Mouse (Mus musculus) ovary, adult 18-20 months (tissue): Measurements from ENCODE around the gene Ankrd12.

Experiments
- DNase-seq: peaks from one replicate; pipeline ENCODE4 v3.0.0; 2022; ENCODE audit warnings: low spot score, mixed read lengths

Ankrd12 gene

DNA sequence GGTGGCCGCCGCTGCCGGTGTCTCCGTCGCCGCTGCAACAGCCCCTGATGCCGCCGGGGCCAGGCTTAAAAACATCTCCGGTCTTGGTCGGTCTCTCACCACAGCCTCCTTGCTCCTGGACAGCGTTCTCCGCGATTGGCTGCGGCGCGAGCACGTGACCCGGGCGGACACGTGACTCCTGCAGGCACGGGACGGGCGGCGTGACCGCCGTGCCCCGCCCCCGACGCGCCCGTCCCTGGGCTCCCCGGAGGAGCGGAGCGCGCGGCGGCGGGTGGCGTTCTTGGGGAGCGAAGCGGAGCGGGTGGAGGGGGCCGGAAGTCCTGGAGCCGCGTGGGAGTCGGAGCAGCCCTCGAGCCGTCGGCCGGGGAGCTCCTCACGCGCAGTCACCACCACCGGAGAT, at the start of gene Ankrd12:
Gene Ankrd12 (minus strand): TSS at position 156 of the 400 bp plus-strand sequence.
- peak; percentile 93 for DNase-seq

DNA sequence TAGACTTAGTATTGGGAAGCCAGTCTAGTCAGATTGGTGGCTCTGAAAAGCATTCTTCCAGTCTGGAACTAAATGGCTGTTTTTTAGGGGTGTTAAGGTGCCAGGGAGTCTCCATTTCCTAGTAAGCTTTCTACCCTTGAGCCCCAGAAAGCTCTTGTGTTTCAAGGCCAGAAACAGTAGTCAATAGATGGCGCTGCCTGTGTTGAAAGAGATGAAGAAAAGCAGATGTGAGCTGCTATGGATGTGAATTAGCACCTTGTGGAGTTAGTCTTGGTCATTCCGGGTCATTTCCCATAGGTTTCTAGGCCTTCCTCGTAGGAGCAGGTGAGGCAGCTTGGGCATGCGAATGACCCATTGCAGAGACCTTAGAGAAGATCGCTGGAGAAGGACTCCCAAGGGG, 48.3 kb upstream of the Ankrd12 start:
- DNase-seq = no peak

DNA sequence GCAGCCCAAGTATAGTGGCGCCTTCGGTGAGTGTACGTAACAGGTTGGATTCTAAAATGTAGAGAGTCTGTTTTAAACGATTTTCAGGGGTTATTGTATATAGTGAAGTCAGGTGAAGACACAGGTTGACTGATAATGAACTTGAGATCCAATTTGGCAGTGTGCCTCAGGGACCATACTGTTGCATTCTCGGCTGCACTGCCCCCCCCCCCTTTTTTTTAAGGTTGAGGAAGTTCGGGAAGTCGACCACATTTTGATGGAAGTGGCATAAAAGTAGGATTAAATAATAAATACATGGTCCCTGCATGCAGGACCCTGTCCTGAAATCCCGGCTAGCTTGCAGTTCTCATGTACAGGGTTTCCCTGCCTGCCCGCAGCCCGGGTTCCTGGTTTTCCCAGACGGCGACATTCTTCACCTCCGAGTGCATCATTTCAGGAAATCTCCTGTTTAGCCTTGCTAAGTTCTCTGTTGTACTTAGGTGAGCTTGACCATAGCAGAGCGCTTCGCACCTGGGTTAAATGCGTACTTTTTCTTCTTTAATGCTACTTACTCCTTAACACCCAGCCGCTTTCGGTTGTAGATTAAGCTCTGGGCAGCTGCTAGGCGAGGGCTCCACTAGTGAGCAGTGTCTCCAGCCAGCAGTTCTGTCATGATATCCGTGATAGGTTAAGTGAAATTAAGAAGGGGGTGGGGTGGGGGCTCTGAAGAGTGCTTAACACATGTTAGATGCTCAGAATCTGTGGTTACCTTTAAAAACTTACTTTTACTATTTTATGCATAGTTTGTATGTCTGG, 47.1 kb upstream of the Ankrd12 start:
- DNase-seq = no peak

DNA sequence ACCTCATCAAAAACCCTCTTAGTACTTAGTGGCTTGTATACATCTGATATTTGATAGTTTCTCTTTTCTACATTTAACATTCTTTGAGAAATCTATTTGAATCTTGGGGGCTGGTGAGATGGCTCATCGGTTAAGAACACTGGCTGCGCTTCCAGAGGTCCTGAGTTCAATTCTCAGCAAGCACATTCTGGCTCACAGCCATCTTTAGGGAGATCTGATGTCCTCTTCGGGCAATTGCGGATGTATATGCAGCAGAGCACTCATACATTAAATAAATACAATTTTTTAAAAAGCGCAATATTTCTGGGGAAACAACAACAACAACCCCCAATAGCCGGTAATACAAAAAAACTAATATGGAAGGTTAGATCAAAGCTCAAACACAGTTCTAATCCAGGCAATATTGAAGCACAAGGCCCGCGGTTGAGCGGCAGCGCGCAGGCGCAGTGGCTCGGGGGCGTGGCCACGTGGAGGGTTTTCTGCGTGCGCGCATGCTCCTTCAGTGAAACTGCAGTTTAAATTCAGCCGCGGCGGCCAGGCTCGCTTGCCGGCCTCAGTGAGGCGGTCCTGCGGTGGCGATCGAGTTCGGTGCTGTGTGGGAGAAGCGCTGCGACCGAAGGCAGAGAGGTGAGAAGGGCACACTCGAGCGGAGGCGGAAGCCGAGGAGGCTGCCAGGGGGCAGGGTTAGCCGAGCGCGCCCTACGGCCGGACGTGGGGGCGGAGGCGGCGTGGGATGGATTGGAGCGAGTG, 46.4 kb upstream of the Ankrd12 start, which contains the start of gene Ddx11:
Gene Ddx11 (plus strand): TSS at position 455 of the 750 bp plus-strand sequence.
- DNase-seq = peak; percentile 81

DNA sequence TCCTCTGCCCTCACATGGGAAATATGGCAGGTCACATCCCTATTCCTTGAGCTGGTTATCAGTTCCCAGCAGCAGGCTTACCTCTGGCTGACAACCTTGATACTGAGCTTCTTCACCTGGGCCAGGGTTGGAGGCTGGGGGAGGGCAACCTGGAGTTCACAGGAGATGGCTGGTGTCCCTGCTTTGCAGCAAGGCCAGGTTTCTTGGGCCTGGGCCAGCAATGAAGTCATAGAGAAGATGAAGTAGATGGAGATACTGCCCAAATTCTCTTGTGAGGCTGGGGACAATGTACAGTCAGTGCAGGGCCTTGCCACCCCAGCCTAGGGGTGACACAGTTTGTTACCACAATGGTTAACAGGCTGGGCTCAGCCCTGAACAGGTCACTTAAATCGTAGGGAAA, 43.8 kb upstream of the Ankrd12 start:
- DNase-seq = no peak

DNA sequence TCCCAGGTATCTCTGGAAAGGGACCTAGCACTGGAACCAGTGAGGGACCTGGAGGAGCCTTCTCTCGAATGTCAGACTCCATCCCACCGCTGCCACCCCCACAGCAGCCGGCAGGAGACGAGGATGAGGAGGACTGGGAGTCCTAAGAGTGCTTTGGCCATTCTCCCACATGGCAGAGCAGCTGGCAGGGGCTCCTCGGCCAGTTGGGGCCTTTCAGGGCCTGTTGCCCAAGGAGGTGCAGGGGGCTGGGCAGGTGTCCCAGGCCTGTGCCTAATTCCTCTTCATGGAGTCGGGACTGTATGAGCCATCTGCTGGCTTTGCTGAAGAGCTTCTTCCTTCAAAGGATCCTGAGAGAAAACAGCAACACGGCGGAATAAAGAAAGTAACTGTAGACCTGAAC, 42.1 kb upstream of the Ankrd12 start:
- DNase-seq = no peak

DNA sequence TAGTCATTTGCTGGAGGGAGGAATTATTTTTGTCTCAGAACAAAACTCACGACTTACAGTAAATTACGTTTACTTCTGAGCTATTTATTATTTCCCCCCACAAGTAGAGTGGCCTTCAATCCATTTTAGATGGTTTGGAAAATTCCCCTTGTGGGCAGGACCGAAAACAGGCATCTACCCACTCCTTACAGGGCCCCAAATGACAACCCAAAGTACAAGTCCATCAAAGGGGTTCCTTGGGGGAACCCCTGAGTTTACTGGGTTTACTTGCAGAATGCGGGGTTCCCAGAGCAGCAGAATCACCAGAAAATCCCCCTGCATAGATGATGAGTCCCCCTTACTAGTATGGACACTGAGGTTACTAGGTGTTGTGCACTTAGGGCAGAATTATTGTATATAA, 35.3 kb upstream of the Ankrd12 start:
- no peak for DNase-seq

DNA sequence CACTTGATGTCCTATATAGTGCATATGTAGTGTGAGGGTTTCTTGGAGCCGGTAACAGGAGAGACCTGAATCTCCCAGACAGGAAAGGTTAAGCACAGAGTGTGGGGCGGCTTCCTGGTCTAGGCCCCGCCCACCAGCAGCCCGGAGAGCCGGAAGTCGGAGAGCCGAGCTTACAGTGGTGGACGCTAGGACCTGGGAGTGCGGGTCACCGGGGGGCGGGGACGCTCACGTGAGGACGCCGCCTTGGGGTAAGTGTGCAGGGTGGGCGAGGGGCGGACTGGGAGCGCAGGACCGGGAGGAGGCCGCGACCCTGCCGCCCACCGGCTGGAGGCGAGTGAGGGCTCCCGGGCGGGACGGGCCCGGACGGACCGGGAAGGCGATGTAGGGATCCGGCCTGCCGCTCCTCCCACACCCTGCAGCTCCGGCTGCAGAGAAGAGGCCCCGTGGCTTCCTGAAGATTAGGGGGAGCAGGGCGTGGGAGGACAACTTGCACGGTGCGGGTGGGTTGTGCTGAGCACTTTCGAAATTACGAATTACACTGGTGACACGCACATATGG, 34.6 kb upstream of the Ankrd12 start, which contains the start of gene Washc1:
Gene Washc1 (plus strand): TSS at position 144 of the 558 bp plus-strand sequence.
- DNase-seq = peak; percentile 81

DNA sequence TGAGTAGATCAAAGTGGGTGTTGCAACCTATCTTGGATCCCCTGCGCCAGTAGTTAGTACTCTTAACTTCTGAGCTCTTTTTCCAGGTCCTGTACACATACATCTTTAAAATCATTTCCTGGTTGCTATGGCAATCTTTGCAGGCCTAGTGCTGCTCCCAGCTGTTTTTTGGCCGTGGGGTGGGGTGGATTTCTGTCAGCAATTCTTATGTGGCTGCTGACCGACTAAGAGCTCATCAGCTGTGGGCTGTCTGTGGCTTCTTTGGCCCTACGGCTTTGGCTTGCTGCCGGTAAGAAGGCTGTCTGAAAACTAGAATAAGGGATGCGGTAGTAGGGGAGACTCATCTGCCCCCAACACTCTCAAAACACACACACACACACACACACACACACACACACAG, 33.9 kb upstream of the Ankrd12 start:
- DNase-seq = no peak

DNA sequence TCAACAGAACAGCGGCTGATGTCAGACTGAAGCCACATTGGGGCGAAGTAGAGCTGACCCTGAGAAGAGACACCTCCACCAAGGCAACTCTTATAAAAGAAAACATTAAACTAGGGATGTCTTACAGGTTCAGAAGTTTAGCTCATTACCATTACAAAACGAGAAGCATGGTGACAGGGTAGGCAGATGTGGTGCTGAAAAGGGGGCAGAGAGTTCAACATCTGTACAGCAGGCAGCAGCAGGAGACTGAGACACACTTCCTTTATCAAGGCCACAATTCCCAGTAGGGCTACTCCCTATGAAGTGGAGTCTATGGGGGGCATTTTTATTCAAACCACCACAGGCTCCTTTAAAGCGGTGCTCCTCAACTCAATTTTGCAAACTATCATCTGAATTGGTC, 31.3 kb upstream of the Ankrd12 start:
- no peak for DNase-seq

DNA sequence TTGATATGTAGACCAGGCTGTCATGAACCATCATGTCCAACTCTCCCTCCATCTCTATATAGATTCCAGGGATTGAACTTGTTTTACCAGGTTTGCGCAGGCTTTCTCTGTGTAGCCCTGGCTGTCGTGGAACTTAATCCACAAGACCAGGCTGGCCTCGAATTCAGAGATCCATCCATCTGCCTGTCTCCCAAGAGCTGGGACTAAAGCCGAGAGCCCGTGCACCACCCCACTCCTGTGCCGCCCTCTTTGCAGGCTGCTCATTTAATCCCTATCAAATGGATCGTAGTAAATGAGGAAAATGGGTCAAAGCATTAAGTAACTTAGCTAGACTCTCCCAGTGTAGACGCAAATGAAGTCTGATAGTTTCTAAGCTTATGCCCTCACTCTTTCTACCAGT, 30.6 kb upstream of the Ankrd12 start:
- no peak for DNase-seq

DNA sequence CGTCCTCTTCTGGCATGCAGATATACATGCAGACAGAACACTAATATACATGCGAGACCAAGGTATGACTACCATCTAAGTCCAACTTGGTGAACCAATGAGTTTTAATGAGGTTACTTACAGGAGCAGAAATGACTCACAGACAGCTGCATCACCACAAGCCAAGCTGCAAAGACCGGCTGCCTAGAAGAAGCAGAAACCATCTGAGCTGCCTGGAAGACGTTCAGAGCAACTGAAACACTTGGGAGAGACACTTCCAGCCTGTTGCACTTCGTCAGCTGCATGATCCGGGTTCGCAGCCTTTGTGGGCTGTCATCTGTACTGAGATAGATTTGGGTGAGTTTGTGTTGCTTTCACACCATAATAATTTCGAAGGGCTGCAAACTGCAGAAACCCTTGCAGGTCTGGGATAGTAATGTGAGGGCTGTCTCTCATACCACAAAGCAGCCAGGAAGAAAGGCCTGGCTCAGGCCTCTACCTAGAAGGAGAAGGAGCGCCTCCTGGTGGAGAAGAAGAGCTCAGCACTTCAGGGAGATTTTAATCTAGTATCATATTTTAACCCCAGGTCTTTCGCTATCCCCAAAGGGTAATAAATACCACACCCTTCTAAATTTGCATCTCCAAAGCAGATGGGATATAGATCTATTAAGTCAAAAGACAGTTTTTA, 29.8 kb upstream of the Ankrd12 start:
- no peak for DNase-seq

DNA sequence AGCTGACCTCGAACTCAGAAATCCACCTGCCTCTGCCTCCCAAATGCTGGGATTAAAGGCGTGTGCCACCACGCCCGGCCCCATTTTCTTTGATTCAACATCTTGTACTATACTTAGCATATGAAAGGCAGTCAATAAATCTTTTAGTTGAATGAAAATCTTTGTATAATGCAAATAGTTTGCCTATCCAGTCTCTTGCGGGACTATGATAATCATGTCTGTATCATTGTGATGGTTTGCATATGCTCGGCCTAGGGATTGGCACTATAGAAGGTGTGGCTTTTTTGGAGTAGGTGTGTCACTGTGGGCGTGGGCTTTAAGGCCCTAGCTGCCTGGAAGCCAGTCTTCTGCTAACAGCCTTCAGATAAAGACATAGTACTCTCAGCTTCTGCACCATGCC, 27.2 kb upstream of the Ankrd12 start:
- no peak for DNase-seq

DNA sequence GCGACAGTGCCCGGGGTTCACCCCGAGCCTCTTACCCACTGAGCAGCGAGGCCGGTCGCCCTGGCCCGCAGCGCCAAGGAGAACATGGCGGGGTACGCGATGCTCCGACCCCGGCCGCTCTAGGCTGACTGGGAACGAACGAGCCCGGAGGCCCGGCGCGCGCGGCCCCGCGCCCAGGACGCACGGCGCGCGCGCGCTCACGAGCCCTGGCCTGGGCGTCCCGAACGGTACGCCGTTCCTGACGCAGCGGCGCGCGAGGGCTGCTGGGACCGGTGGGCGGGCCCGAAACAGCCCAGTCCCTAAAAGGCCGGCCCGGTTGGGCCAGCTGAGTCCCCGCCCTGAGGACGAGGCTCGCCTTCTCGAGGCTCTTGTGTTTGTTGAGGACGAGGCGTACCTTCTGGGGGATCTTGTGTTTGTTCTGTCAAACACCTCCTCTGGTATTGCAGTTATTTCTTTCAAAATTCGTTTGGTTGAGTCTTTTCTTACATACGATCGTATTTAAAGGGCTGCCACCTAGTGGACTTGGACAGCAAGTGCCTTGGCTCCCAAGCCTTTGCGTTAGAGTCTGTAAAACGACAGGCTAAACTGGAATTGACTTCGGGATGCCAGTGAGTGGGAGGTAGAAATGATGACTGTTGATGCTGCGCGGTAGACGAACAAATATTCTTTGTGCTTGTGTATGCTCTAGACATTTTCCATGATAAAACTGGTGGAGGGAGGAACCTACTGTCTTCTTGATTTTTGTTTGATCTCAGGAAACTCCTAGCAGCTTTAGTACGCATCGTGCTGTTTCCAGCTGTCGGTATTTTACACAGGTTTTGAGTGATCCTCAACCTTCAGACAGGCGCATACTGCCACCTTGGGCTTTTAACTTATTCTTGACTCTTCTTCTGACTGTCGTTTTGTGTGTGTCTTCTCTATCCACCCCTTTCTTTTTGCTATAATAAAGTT, 24.8 kb upstream of the Ankrd12 start, which contains the start of gene Ndufv2:
Gene Ndufv2 (minus strand): TSS at position 180 of the 951 bp plus-strand sequence.
- peak; percentile 87 for DNase-seq

DNA sequence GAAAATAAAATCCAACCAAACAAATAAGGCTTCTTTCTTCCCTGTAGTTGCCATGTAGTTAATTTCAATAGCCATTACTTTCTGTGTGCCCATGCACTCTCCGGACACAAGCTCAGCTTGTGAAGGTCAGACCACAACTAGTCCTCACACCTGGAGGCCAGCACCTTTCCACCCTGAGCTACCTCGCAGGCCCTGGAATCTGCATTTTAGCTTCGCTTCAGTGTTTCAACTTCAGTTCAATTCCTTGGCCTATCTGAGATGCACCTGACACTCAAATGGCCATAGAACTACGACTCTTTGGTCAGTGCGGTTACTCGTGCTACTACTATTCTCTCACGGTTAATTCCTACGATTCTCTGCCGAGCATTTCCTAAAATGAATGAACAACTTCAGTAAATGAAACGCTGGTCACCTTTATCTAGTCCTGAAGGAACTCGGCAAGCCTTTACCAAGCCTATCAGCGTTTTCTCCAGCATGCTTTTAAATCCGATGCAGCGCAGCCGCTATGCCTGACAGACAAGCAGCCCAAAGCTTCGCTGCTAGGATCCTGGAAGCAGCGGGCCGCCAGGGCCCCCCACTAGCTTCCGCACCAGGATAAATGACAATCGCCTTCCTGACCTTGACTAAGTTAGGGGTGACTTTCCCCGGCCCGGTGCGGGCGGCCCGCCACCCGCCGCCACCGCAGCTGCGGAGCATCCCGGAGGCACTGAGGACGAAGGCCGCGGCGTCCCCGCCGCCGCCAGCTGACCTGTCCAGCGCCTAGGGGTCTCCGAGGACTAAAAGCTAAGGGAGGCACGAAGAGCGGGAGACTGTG, 23.9 kb upstream of the Ankrd12 start:
- DNase-seq = no peak

DNA sequence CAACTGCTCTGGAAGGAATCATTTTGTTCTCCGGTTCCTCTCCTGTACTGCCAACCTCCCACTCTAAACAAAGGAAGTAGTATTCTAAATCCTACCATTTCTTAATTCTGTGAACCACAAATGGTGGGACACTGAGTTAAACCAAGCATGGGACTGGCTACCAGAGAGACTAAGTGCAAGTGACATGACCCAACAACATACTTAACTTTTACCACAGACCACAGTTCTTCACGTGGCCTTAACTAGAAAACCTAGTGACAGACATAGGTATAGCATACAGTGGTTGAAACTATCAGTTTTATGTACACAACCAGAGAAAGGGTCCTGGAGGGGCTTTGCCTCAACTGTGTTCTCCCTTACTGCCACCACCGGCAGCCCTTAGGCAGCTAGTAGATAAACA, 15.8 kb upstream of the Ankrd12 start:
- no peak for DNase-seq

DNA sequence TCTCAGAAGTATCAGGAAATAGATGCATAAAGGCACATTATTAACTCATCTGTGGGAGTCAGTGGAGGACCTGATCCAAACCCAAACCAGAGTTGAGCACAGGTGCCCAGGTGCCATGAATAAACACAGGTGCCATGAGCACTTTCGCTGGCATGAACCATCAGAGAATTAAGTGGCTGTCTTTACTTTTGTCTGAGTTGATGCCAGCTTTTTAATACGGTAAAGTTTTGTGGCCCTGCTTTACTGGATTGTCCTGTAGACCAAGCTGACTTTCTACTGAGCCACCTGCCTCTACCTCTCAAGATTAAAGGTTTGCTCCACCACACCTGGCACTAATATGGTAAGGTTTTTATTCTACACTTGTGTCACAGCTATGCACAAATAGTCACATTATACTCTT, 15.2 kb upstream of the Ankrd12 start:
- no peak for DNase-seq

DNA sequence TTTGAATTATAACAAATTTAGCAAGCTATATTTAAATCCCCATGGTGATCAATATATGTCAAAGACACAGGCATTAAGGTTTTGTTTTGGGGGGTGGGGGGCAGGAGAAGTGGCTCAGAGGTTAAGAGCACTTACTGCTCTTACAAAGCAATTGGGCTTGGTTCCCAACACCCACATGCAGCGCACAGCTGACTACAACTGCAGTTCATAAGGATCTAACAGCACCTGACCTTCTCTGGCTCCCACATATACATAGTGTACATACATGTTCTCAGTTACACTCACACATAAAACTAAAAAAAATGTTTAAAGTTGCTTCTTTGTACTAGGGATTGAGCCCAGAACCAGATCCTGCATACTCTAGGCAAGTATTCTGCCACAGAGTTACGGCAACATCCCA, 14.5 kb upstream of the Ankrd12 start:
- DNase-seq = no peak

DNA sequence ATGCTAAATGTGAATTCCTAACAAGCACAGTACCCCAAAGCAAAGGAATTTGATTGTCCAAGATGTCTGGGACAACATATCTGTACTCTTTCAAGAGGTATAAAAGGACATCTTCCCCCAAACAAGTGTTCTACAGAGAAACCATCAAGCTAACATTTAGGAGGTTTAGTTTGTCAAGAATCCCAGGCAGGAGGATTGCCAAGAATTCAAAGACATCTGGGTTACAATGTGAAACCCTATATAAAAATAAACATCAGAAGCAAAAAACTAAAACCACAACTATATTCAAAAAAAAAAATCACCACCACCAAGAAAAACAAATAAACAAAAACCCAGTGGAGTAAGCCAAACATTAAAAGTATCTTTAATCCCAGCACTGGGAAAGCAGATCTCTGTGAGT, 13.4 kb upstream of the Ankrd12 start:
- no peak for DNase-seq

DNA sequence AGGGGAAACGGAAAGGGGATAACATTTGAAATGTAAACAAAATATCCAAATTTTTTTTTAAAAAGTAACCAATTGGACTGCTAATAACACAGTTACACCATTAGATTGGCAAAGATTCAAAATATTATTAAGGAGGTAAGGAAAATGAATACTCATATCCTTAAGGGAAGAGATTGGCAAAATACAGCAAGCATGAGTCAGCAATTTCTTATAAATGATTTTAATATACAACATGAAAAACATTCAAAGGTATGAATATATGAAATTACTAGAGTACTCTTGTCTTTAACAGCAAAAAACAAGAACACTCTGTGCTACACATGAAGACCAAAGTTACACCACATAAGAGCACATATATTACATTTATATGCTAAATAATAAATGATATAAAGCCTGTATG, 8.1 kb upstream of the Ankrd12 start:
- DNase-seq = no peak
